Mouse (Mus musculus) lung, postnatal 4 days (tissue): ENCODE data around the gene Rab25.
A peak's percentile ranks its signal among the peaks of the same experiment; 100 is the strongest.
"Not testable (repeated sequence)": the region's sequence is repeated elsewhere in the genome, so short reads cannot be mapped to it uniquely, and the experiment has no call there.

ENCODE experiments used
- DNase-seq, 2 experiments: peaks; one replicate each; pipeline ENCODE4 v3.0.0; 2021

Rab25 gene

DNA sequence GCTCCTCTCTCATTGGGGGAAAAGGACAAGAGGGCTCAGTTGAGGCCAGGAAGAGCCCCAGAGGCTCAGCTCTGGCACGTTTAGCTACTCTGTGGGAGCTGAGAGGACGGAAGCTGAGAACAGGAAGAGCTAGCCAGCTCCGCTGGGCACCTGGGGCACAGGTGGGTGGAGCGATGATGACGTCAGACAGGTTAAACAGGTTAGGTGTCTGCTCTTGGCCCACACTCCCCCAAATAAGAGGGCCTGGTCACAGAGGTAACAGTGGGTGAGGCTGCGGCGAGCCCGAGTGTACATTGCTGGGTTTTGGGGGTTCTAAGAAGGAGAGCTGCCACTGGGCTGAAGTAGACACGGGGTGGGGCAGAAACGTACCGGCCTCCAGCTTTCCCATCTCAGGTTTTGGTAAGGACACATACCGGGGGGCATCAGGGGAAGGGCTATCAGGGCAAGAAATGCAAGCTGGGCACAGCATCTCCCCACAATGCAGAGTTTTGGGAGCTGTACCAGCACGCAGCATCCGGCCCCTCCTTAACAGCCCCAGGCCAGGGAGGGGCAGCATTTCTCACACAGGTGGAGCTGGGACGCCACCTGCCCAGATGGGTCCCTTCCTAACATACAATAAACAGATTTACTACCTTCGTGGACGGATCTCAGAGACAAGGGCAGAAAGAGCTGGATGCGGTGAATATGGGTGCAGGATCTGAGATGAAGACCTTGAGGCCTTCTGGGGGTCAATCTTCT, at the start of gene Rab25:
Gene Rab25, minus strand, starts transcription at position 121 of the 738 bp plus-strand sequence.
- peak; percentile 74 to 82 for DNase-seq

DNA sequence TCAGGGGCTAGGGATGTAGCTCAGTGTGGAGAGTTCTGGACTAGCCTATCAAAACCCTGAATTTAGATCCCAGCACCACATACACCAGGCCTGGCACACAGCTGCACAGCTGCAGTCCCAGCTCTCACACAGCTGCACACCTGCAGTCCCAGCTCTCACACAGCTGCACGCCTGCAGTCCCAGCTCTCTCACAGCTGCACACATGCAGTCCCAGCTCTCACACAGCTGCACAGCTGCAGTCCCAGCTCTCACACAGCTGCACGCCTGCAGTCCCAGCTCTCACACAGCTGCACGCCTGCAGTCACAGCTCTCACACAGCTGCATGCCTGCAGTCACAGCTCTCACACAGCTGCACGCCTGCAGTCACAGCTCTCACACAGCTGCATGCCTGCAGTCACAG, 48.4 kb upstream of the Rab25 start:
- DNase-seq = not testable (repeated sequence)

DNA sequence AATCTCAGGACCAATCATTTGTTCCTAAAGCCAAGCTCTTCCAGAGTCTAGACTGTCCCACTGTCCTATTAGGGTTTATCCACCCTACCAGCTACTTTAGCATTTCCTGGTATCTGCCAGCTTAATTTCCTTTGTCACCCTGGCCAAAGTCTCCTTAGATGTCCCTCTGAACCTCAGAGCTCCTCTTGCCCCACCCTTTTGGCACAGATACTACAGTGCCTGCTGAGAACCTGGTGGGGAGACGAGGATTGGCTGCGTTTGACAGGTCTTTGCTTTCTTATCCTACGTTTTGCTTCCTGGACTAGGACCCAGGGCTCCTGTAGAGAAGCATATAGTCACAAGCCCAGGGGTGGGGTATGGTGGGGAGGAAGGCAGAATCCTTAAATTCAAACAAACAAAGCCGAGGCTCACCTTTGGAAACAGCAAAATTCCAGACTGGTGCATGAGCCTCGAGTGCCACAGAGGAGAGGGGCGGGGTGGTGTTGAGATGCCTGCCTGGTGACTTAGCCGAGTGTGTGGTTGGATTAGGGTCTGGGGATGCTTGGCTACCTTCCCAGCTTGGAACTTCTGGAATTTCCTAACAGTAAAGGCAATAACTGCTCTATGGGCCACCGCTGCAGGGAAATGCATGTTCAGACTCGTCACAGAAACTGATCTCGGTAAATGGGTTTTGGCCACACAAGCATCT, 45.9 kb upstream of the Rab25 start:
- peak; percentile 69 to 84 for DNase-seq

DNA sequence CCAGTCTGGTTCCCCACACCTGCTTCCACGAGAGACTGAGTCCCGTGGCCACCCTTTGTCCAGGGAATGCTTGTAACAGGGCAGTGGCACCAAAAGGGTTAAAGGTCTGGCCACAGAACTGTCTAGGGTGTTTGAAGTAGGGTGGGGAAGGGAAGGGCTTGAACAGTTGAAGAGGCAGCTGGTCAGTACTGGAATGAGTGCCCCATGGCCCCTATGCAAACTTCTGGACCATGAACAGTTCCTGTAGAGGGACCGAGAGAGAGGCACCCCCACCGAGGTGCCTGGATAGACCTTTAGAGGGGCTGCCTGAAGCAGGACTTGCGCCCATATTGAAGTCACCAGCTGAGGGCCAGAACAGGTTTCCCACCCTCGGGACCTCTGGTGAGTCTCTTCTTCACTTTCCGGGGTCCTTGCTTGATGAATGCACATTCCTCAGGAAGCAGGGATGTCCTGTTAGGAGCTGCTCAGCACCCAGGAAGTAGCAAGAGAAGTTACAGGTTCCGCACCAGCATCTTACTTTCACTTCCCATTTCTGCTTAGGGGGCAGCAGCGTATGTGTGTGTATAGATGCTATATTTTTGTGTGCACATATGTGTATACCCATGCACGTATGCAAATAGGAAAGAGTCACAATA, 45.0 kb upstream of the Rab25 start:
- DNase-seq = peak; percentile 57 to 71

GRCm38 (mm10) chr3:88591950-88592731, 44.0 kb upstream of the Rab25 start:
- peak; percentile 71 to 85 for DNase-seq

GRCm38 (mm10) chr3:88591044-88591443, 42.9 kb upstream of the Rab25 start:
- peak; percentile 47 to 62 for DNase-seq

GRCm38 (mm10) chr3:88590246-88590645, 42.1 kb upstream of the Rab25 start:
- DNase-seq = peak in 1 of 2 experiments; percentile 19

- DNase-seq = no peak
Observed at GRCm38 (mm10) chr3:88586640-88587039, 38.5 kb upstream of the Rab25 start.

DNA sequence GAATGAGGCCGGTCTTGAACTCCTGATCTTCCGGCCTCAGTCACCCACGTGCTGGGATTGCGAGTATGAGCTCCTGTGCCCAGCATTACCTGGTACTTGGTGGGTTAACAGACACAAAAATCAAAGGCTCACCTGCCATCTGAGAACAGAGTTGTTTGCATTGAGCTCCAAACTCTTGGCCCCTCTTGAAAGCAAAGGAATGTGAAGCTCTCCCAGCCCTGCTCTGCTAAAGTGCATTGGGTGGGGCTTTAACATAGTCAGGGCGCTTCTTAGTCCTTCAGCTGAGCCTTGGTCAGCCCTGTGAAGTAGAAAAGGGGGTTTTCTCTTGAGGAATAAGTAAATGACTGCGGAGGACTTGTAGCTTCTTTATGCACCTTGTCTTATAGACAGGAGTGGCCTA, 37.7 kb upstream of the Rab25 start:
- peak; percentile 42 to 50 for DNase-seq

- DNase-seq = peak; percentile 82 to 86
Observed at GRCm38 (mm10) chr3:88579454-88580117, 31.5 kb upstream of the Rab25 start.

DNA sequence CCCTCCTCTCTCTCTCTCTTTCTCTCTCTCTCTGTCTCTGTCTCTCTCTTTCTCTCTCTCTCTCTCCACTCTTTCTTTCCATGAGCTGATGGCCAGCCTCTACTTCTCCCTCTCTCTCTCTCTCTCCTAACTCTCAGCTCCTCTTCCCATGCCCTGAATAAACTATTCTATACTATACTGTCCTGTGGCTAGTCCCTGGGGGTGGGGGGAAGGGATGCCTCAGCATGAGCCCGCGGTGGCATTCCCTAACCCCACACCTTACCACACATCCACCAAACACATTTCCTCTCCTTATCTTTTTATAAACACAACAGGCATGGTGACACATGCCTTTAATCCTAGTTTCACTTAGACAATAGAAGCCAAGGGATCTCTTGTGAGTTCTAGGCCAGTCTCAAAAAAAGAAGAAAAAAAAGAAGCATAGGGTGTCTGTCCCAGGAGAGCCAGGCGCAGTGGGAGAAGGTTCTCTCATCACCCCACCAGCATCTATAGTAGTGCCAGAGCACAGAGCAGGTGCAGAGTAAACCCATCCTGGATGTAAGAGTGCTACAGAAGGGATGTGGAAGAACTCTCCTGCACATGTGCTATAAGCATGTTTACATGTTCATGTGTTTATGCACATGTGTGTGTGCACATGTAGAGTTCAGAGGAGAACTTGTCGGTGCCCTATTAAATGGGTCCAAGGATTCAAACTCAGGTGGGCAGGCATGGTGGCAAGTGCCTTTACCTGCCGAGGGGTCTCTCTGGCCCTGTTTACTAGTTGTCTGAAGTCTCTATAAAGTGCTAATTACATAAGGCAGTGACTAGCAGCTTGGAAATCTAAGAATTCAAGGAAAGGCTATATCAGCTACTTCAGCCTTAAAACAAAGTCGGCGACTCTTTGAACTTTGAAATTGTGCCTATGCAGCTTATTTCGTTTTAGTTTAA, 30.7 kb upstream of the Rab25 start:
- no peak for DNase-seq

DNA sequence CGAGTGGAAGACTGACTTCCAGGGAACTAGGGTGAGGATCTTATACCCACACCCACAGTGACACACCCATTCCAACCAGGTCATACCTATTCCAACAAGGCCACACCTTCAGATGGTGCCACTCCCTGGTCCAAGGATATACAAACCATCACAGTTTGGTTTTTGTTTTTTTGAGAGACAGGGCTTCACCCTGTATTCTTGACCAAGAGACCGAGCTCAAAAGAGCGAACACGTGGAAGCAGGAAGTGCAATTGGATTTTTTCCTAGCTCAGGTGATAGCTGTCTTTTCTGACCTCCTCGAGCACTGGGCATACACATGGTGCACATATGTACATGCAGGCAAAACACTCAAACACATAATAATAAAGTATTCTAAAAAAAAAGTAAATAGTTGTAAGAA, 29.7 kb upstream of the Rab25 start:
- not testable (repeated sequence) for DNase-seq

- DNase-seq = no peak
Observed at GRCm38 (mm10) chr3:88575540-88575939, 27.4 kb upstream of the Rab25 start, which contains the start of gene Ssr2. Gene Ssr2 (plus strand): TSS chr3:88575876.

- peak in 1 of 2 experiments; percentile 15 for DNase-seq
Observed at GRCm38 (mm10) chr3:88573810-88574209, 25.7 kb upstream of the Rab25 start.

GRCm38 (mm10) chr3:88572835-88573234, 24.7 kb upstream of the Rab25 start:
- DNase-seq = no peak

DNA sequence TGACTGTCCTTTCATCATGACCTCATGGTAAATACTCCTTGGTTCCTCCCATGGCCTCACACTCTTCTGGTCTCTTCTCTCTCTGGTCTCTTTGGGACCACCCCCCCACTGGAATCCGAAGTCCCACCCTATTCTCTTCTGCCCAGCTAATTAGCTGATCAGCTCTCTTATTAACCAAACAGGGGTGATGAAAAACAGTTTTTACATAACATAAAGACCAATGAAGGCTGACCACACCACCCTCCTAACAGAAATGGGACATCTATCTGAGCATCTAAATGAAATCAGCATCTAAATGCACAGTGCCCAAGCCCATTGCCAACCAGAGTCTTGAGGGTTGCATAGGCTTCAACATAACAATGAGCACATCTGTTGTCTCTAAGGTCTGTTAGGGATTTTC, 23.8 kb upstream of the Rab25 start:
- no peak for DNase-seq

DNA sequence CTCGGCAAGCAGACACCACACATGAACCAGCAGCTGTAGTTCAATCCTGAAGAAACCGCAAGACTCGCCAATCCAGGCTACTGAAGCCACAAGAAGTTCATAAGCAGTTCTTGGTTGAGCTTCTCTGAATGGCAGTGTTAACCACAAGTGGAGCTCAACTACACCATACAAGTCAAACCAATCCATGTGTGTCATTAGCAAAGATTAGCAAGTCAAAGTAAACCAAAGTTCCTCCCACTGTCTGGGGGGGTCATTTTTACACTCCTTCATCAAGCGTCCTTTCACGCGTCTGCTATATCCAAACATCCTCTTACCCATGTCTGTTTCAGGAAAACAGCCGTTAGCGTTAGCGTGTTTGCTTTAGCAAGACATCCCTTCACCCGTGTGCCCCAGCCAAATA, 22.2 kb upstream of the Rab25 start:
- DNase-seq = peak in 1 of 2 experiments; percentile 3

- DNase-seq = peak in 1 of 2 experiments; percentile 46
Observed at GRCm38 (mm10) chr3:88569694-88570093, 21.6 kb upstream of the Rab25 start.

DNA sequence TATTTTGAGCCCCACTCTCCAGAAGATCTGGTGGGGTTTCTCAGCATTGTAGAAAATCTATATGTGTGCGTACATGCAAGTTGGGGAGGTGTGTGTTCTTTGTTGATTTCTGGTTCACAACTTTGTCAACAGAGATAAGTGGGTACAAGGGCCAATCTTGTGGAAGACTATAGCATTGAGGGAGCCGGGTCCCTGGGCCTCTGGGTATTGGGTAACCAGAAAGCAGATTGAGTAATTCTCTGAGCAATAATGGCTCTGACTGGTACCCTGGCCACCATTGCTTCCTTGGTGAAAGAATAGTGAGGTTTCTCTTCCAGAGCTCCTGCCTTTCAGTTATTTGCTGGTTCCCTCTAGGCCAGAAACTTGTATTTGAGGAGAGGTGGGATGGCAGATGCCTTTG, 21.0 kb upstream of the Rab25 start:
- DNase-seq = peak in 1 of 2 experiments; percentile 3

GRCm38 (mm10) chr3:88568615-88569014, 20.5 kb upstream of the Rab25 start:
- DNase-seq = no peak

DNA sequence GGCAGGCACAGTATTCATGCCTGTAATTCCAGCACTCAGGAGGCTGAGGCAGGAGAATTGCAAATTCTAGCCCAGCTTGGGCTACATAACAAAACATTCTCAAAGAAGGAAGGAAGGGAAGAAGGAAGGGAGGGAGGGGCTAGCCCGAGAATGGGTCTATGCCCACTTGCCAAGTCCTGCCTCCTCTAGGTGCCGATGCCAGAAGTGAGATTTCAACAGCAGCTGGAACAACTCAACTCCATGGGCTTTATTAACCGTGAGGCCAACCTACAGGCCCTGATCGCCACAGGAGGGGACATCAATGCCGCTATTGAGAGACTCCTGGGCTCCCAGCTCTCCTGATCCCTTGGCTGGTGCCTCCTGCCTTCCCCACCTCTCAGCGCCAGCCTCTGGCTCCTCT, 19.8 kb upstream of the Rab25 start:
- peak in 1 of 2 experiments; percentile 50 for DNase-seq
